Mouse (Mus musculus) kidney, embryonic 14.5 days (tissue): ENCODE results near the gene Setd2. TPM values are rescaled to one million over a fixed set of nuclear protein-coding genes. Genes with fewer than 3 reads are reported as not detected.

Experiments
- ATAC-seq: fragments of 200-750 bp; cut with Nextera tagmentation; 2 replicates; pipeline ENCODE4 v1.8.0; 2017; ENCODE audit warnings: moderate number of reproducible peaks, mild to moderate bottlenecking, moderate TSS enrichment, moderate library complexity; ENCODE audit not compliant: low FRiP score, low TSS enrichment
- H3K27ac ChIP-seq: fragments of 300-500 bp; sonication (generic); 2 replicates; pipeline ENCODE4 v1.5.1; 2014; ENCODE audit warnings: low read depth, mild to moderate bottlenecking, low read length, moderate library complexity, mixed read lengths
- H3K27me3 ChIP-seq: fragments of 300-500 bp; sonication (generic); 2 replicates; pipeline ENCODE4 v1.6.1; 2014; ENCODE audit warnings: mild to moderate bottlenecking, low read length; ENCODE audit not compliant: control insufficient read depth, insufficient read depth
- H3K36me3 ChIP-seq: fragments of 300-500 bp; sonication (generic); 2 replicates; pipeline ENCODE4 v1.6.1; 2014; ENCODE audit warnings: low read length, mixed read lengths; ENCODE audit not compliant: control insufficient read depth, insufficient read depth
- H3K4me1 ChIP-seq: fragments of 300-500 bp; sonication (generic); 2 replicates; pipeline ENCODE4 v1.6.1; 2014; ENCODE audit warnings: low read length, mixed read lengths; ENCODE audit not compliant: control insufficient read depth, insufficient read depth
- H3K4me2 ChIP-seq: fragments of 300-500 bp; sonication (generic); replicated peaks from 2 replicates; pipeline ENCODE4 v1.6.1; 2014; ENCODE audit warnings: low read depth, mild to moderate bottlenecking, low read length
- H3K4me3 ChIP-seq: fragments of 300-500 bp; sonication (generic); 2 replicates; pipeline ENCODE4 v1.5.1; 2014; ENCODE audit warnings: mild to moderate bottlenecking, low read length
- H3K9ac ChIP-seq: fragments of 300-500 bp; sonication (generic); 2 replicates; pipeline ENCODE4 v1.6.1; 2014; ENCODE audit warnings: low read depth, mild to moderate bottlenecking, low read length, moderate library complexity
- H3K9me3 ChIP-seq: fragments of 300-500 bp; sonication (generic); 2 replicates; pipeline ENCODE4 v1.6.1; 2016; ENCODE audit warnings: low read length; ENCODE audit not compliant: control insufficient read depth
- WGBS: fragments of 180-500 bp; shearing (Covaris S2); extraction: QIAGEN DNeasy Blood & Tissue Kit; methylation state at CpG from one replicate; pipeline ENCODE4 v1.1.7; 2014; 5-methylcytosine and 5-hydroxymethylcytosine counted together
- microRNA-seq: library from miRNA; unstranded; fragments of <30 nt; microRNA quantifications from one replicate; pipeline ENCODE4, GENCODE M21; 2016
- polyA plus RNA-seq: library from polyadenylated mRNA; unstranded; fragments of >200 nt; fragmentation: Nextera tagmentation; extraction: Ambion mirVana; gene quantifications from 2 replicates; pipeline ENCODE4 v1.2.1, GENCODE M21; 2014

Setd2 gene
- polyA plus RNA-seq, 1 experiment from 2014 or later: 55.9 TPM

DNA sequence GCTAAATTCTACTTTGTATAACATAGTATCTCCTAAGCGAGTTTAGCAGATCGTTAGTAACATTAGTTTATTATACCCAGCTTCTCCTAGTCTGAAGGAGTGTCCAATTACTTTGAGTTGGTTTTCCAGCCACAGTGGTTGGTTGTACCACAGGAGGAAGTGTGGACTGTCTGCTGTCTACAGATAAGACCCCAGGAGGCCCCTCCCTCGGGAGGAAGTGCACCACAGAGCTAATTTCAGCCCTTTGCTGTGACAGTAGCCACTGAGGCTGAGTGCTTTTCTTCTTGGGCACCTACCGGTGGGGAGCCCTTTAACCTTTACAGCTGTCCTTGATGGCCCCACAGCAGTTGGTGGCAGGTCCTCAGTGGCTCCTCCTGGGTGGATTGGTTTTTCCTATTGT lies 133.5 kb downstream of the Setd2 start:
- Histone ChIP-seq H3K4me2 (no peak overlapping the region), H3K9ac (no peak overlapping the region), H3K27ac (peak overlapping the region; percentile 17; the same call in 1 of the 2 replicates), H3K36me3 (no peaks in the 10 kb centered on the region; the same call in 1 of the 2 replicates), H3K4me1 (peaks cover 16% of the 10 kb centered on the region), H3K4me3 (no peak overlapping the region), H3K27me3 (no peaks in the 10 kb centered on the region), H3K9me3 (no peaks in the 10 kb centered on the region)
- 13% methylated on average over 4 of the region's 4 CpGs for WGBS
- ATAC-seq: peak; percentile 51; the same call in 1 of the 2 replicates

- Histone ChIP-seq H3K27me3 (no peaks in the 10 kb centered on the region), H3K9me3 (no peaks in the 10 kb centered on the region), H3K27ac (peak overlapping the region; percentile 17; the same call in 1 of the 2 replicates), H3K4me2 (no peak overlapping the region), H3K9ac (no peak overlapping the region), H3K36me3 (no peaks in the 10 kb centered on the region; the same call in 1 of the 2 replicates), H3K4me1 (peaks cover 16% of the 10 kb centered on the region), H3K4me3 (no peak overlapping the region)
- peak; percentile 56; the same call in 1 of the 2 replicates for ATAC-seq
- 34% methylated on average over 8 of the region's 8 CpGs for WGBS
Observed at GRCm38 (mm10) chr9:110666374-110666773, 134.0 kb downstream of the Setd2 start.

DNA sequence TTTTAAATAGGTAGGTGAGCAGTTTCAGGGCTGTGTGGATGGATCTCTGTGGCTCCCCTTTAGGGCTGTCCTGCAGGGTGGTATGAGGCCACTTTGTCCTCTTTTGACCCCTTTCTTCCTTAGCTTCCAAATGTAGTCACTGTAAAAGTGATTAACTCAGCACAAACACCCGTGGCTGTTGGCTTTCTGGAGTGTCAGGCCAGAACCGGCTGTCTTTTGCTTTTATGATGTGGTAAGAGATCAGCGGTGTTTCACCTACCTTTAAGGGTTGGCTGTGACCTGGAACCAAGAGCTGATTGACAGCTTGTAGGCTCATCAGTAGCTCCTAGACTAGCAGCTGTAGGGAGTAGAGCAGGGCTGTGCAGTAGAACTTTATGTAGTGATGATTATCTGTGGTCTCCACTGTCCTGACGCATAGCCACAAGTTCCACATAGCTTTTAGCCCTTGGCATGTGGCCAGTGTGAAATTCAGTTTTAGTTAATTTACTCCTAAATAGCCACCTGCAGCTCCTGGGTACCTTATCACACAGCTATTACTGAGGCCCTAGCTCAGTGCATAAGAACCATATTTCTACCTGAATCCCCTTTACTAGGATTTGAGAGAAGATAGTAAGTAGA lies 134.9 kb downstream of the Setd2 start:
- Histone ChIP-seq H3K36me3 (no peaks in the 10 kb centered on the region; the same call in 1 of the 2 replicates), H3K4me2 (no peak overlapping the region), H3K4me3 (no peak overlapping the region), H3K9me3 (no peaks in the 10 kb centered on the region), H3K9ac (no peak overlapping the region), H3K27ac (no peak overlapping the region), H3K27me3 (no peaks in the 10 kb centered on the region), H3K4me1 (peaks cover 16% of the 10 kb centered on the region)
- ATAC-seq: no peak
- WGBS: 38% methylated on average over 4 of the region's 4 CpGs

Small RNA genes within 50 kb of the gene (microRNA-seq; reads per million reads assigned to microRNA genes)
- gene Mir8107: not detected

Other genes starting within 250 kb of the Setd2 start
- gene Elp6, start 227.4 kb upstream of the Setd2 start, polyA plus RNA-seq: 32.3 and 33.8 TPM in 2 replicates
- 33.0 and 37.5 TPM in 2 replicates for gene Scap, start 199.3 kb upstream of the Setd2 start, polyA plus RNA-seq
- 16.1 and 18.6 TPM in 2 replicates for gene Ptpn23, start 124.4 kb upstream of the Setd2 start, polyA plus RNA-seq
- gene Ngp, start 112.8 kb upstream of the Setd2 start, polyA plus RNA-seq: not detected in 2 replicates
- 5.1 and 10.5 TPM in 2 replicates for gene Klhl18, start 55.9 kb upstream of the Setd2 start, polyA plus RNA-seq
- 1.2 TPM in 2 replicates for gene Kif9, start 55.6 kb upstream of the Setd2 start, polyA plus RNA-seq
- gene Nradd, start 91.9 kb downstream of the Setd2 start, polyA plus RNA-seq: 23.6 and 64.4 TPM in 2 replicates
- gene Nbeal2, start 121.6 kb downstream of the Setd2 start, polyA plus RNA-seq: 2.6 and 4.8 TPM in 2 replicates
- gene Ccdc12, start 123.9 kb downstream of the Setd2 start, polyA plus RNA-seq: 160 and 193 TPM in 2 replicates
- gene Myl3, start 209.3 kb downstream of the Setd2 start, polyA plus RNA-seq: 0.96 and 1.4 TPM in 2 replicates
- gene Pth1r, start 214.5 kb downstream of the Setd2 start, polyA plus RNA-seq: 27.3 and 40.9 TPM in 2 replicates